In genomic region chrX:96133260-96133659, GRCm38 (mm10) we compare ENCODE assay signal across 8 mouse cellular contexts. TPM values are rescaled to one million over a fixed set of nuclear protein-coding genes. Genes with fewer than 3 reads are reported as not detected.
DNase-seq lines count a peak whose midpoint lies in the region; ATAC-seq and TF ChIP-seq lines count a peak whose summit lies in the region.

No protein-coding gene starts in this region.

- peak; percentile 35 for TF ChIP-seq CTCF in intestine, postnatal 0 days (IDR thresholded peaks at IDR 0.05; ENCODE audit: low read depth)
- peak in 2 of 3 experiments; percentile 7 to 12; a peak in 1 of 6 replicates for TF ChIP-seq CTCF in MEL (IDR thresholded peaks at IDR 0.05 in 2 of 3, conservative IDR thresholded peaks at IDR 0.05 in 1 of 3; ENCODE audit: control insufficient read depth in 1 of 3, insufficient read depth in 1 of 3, low read depth in 2 of 3, low read length in 3 of 3, poor library complexity in 1 of 3, severe bottlenecking in 1 of 3)

- TF ChIP-seq RAD21 in MEL (IDR thresholded peaks at IDR 0.05; ENCODE audit: low read depth, low read length): no peak; the same call in 1 of the 2 replicates

- H3K9ac ChIP-seq in intestine, postnatal 0 days (ENCODE audit: low read depth, low read length): no peak overlapping the region
- no peak overlapping the region for H3K9ac ChIP-seq in intestine, embryonic 16.5 days (ENCODE audit: low read depth, low read length)
- 0 out of 2 replicates have a peak overlapping the region, but pooled peaks have one; percentile 18 for H3K9ac ChIP-seq in MEL (ENCODE audit: control insufficient read depth, low read depth, low read length, poor library complexity, severe bottlenecking)

- TF ChIP-seq POLR2A in MEL (IDR thresholded peaks at IDR 0.05; ENCODE audit: control insufficient read depth in 1 of 2, insufficient read depth in 1 of 2, low read depth in 1 of 2, low read length in 2 of 2, poor library complexity in 1 of 2): no peak

- no peaks in the 10 kb centered on the region for H3K27me3 ChIP-seq in intestine, postnatal 0 days (replicated peaks; ENCODE audit: control insufficient read depth, insufficient read depth, low read length)
- 0 out of 2 replicates have a peak, but pooled peaks cover 4% of the 10 kb centered on the region for H3K27me3 ChIP-seq in intestine, embryonic 16.5 days (replicated peaks; ENCODE audit: control insufficient read depth, insufficient read depth, low read length)
- no peaks in the 10 kb centered on the region for H3K27me3 ChIP-seq in MEL (ENCODE audit: control insufficient read depth in 1 of 2, insufficient read depth in 2 of 2, low read length in 2 of 2)

- H3K79me2 ChIP-seq in MEL (ENCODE audit: control insufficient read depth, insufficient read depth, low read length, poor library complexity): peaks cover 15% of the 10 kb centered on the region

- no peaks in the 10 kb centered on the region for H3K36me3 ChIP-seq in intestine, postnatal 0 days (ENCODE audit: control insufficient read depth, insufficient read depth)
- no peaks in the 10 kb centered on the region for H3K36me3 ChIP-seq in intestine, embryonic 16.5 days (ENCODE audit: control insufficient read depth, insufficient read depth, low read length)
- peaks cover 0 to 68% of the 10 kb centered on the region in 2 experiments; a peak in 3 of 4 replicates for H3K36me3 ChIP-seq in MEL (ENCODE audit: control insufficient read depth in 1 of 2, insufficient read depth in 2 of 2, low read length in 2 of 2)

- no peak for ATAC-seq in intestine, postnatal 0 days
- no peak for ATAC-seq in intestine, embryonic 16.5 days

- WGBS in intestine, postnatal 0 days: 41% methylated on average over 2 of the region's 2 CpGs
- 43% methylated on average over 2 of the region's 2 CpGs for WGBS in intestine, embryonic 16.5 days

- no peak overlapping the region for H3K4me2 ChIP-seq in intestine, postnatal 0 days (replicated peaks; ENCODE audit: low read depth)
- no peak overlapping the region for H3K4me2 ChIP-seq in intestine, embryonic 16.5 days (ENCODE audit: low read depth, low read length)

- DNase-seq in MEL (ENCODE audit: low read depth, low spot score): no peak
- DNase-seq in embryo, embryonic 10.5 days (ENCODE audit: low spot score): peak; percentile 4
- peak; percentile 57 for DNase-seq in heart, postnatal 4 days
- peak; percentile 66 to 80 for DNase-seq in lung, postnatal 4 days
- DNase-seq in retina, postnatal 1 day: no peak
- no peak for DNase-seq in retina, embryonic 14.5 days (ENCODE audit: low spot score)

- H3K4me1 ChIP-seq in intestine, postnatal 0 days (replicated peaks; ENCODE audit: control insufficient read depth, insufficient read depth, low read length): no peaks in the 10 kb centered on the region
- no peaks in the 10 kb centered on the region for H3K4me1 ChIP-seq in intestine, embryonic 16.5 days (ENCODE audit: control insufficient read depth, insufficient read depth, low read length)
- H3K4me1 ChIP-seq in MEL (ENCODE audit: control insufficient read depth in 1 of 2, insufficient read depth in 2 of 2, low read length in 2 of 2): peaks cover 29 to 38% of the 10 kb centered on the region in 2 experiments

- H3K4me3 ChIP-seq in intestine, postnatal 0 days (ENCODE audit: low read depth, low read length): no peak overlapping the region
- no peak overlapping the region for H3K4me3 ChIP-seq in intestine, embryonic 16.5 days (ENCODE audit: low read length)
- no peak overlapping the region for H3K4me3 ChIP-seq in MEL (ENCODE audit: control insufficient read depth in 1 of 2, insufficient read depth in 1 of 2, low read depth in 2 of 2, low read length in 2 of 2)

- TF ChIP-seq EP300 in MEL (IDR thresholded peaks at IDR 0.05; ENCODE audit: low read depth in 1 of 2, low read length in 2 of 2): no peak

- no peaks in the 10 kb centered on the region for H3K9me3 ChIP-seq in intestine, postnatal 0 days (ENCODE audit: control insufficient read depth)
- H3K9me3 ChIP-seq in intestine, embryonic 16.5 days (ENCODE audit: control insufficient read depth, low read length): no peaks in the 10 kb centered on the region
- H3K9me3 ChIP-seq in MEL (replicated peaks; ENCODE audit: insufficient read depth, low read length): no peaks in the 10 kb centered on the region

- no peak overlapping the region for H3K27ac ChIP-seq in intestine, postnatal 0 days (ENCODE audit: low read depth, low read length)
- no peak overlapping the region for H3K27ac ChIP-seq in intestine, embryonic 16.5 days (ENCODE audit: low read length)
- peak overlapping the region; percentile 59 for H3K27ac ChIP-seq in MEL (ENCODE audit: control insufficient read depth, low read depth, low read length)

TF ChIP-seq in MEL, 35 proteins besides CTCF, POLR2A, EP300 and RAD21:
- TF ChIP-seq POLR2AphosphoS5 (IDR thresholded peaks at IDR 0.05; ENCODE audit: borderline replicate concordance, low read depth, low read length) (no peak), NRF1 (IDR thresholded peaks at IDR 0.05; ENCODE audit: insufficient read depth, low read depth, low read length, poor library complexity, severe bottlenecking) (no peak), JUND (IDR thresholded peaks at IDR 0.05; ENCODE audit: low read depth, low read length) (no peak), RCOR1 (IDR thresholded peaks at IDR 0.05; ENCODE audit: low read depth, low read length) (no peak), POLR2AphosphoS2 (IDR thresholded peaks at IDR 0.05; ENCODE audit: low read length) (no peak), USF2 (IDR thresholded peaks at IDR 0.05; ENCODE audit: borderline replicate concordance in 1 of 2, insufficient read depth in 1 of 2, low read depth in 1 of 2, low read length in 2 of 2) (no peak), TBP (IDR thresholded peaks at IDR 0.05; ENCODE audit: low read depth, low read length) (no peak), SIN3A (IDR thresholded peaks at IDR 0.05; ENCODE audit: low read length) (no peak), MYC (IDR thresholded peaks at IDR 0.05; ENCODE audit: low read depth, low read length) (no peak), ETS1 (IDR thresholded peaks at IDR 0.05; ENCODE audit: low read depth, low read length) (no peak), ZC3H11A (IDR thresholded peaks at IDR 0.05; ENCODE audit: low read depth, low read length) (no peak), USF1 (IDR thresholded peaks at IDR 0.05; ENCODE audit: low read depth, low read length) (no peak), MAX (IDR thresholded peaks at IDR 0.05; ENCODE audit: low read length) (no peak), GABPA (IDR thresholded peaks at IDR 0.05; ENCODE audit: low read depth, low read length) (no peak), GATA1 (IDR thresholded peaks at IDR 0.05; ENCODE audit: low read depth, low read length) (no peak), CHD1 (IDR thresholded peaks at IDR 0.05; ENCODE audit: low read depth, low read length) (no peak), NELFE (IDR thresholded peaks at IDR 0.05; ENCODE audit: low read depth, low read length) (no peak), ZKSCAN1 (IDR thresholded peaks at IDR 0.05; ENCODE audit: low read depth, low read length) (no peak)

RNA-seq across cellular contexts. Expression of gene Msn, which starts 37.4 kb away (rescaled TPM):
- polyA plus RNA-seq in intestine, postnatal 0 days (2015; fragmentation: Nextera tagmentation; extraction: Ambion mirVana): 34.2 and 35.9 TPM in 2 replicates
- polyA plus RNA-seq in intestine, embryonic 16.5 days (2015; fragmentation: Nextera tagmentation; extraction: Ambion mirVana): 63.3 and 65.4 TPM in 2 replicates
- total RNA-seq in MEL (2012; rRNA removed): 15.5 and 30.1 TPM in 2 replicates
- 100 to 1,000 TPM in 1 of 2 experiments, 10 to 100 TPM in 1; 88.1 to 132 TPM for polyA plus RNA-seq in MEL (2012; ENCODE audit: insufficient read depth in 1 of 2, insufficient read length in 2 of 2, low read depth in 1 of 2, low replicate concordance in 2 of 2, missing spikeins in 1 of 2)
- total RNA-seq in heart, postnatal 4 days (2021): 100 to 1,000 TPM; 240 to 245 TPM

Comparison
In these comparisons a context has a peak if more than half of its experiments do, and no peak if none do; other contexts are left out.
1. DNase-seq: peak in embryo, embryonic 10.5 days (single experiment), heart, postnatal 4 days (single experiment) and lung, postnatal 4 days (2 of 2); none in MEL (single experiment), retina, postnatal 1 day (single experiment) and retina, embryonic 14.5 days (single experiment).